Mouse (Mus musculus): ENCODE data around the gene Fermt1. TPM values are rescaled to one million over a fixed set of nuclear protein-coding genes. Genes with fewer than 3 reads are reported as not detected.

The Fermt1 gene
- polyA plus RNA-seq, 1 experiment from 2014 or later = 0.30 TPM

DNA sequence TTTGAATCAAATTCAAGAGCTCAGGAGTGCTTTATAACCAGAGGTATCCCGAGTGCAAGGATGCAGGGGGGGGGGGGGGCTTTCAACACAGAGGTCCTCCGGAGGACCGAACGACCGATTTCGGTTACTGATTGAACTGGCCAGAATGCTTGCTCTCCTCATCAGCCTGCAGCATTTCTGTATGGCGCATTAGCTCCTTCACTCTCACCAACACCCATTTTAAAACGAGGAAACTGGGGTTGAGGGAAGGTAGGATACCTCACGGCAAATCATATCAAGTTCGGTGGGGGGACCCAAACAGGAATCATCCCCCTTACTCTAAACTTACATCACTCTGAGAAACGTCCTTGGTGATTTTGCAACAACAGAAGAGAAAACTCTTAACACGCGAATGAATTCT is 1.7 kb downstream of the Fermt1 start:
- no peak overlapping the region for H3K9ac ChIP-seq
- H3K4me1 ChIP-seq (replicated peaks) = peaks cover 14% of the 10 kb centered on the region
- 30% methylated on average over 13 of the region's 13 CpGs for WGBS
- H3K27me3 ChIP-seq = peaks cover 59% of the 10 kb centered on the region
- no peak overlapping the region for H3K27ac ChIP-seq
- H3K9me3 ChIP-seq (replicated peaks) = no peaks in the 10 kb centered on the region
- ATAC-seq (replicated peaks; ENCODE audit: insufficient number of reproducible peaks, insufficient read depth, low FRiP score, low read depth) = no peak
- no peak overlapping the region for H3K4me3 ChIP-seq
- no peaks in the 10 kb centered on the region for H3K36me3 ChIP-seq
- H3K4me2 ChIP-seq = no peak overlapping the region

GRCm38 (mm10) chr2:132943596-132943995 is 2.1 kb downstream of the Fermt1 start:
- Histone ChIP-seq H3K4me3 (no peak overlapping the region), H3K27ac (no peak overlapping the region), H3K4me1 (replicated peaks) (peaks cover 14% of the 10 kb centered on the region), H3K27me3 (peaks cover 58% of the 10 kb centered on the region), H3K4me2 (no peak overlapping the region), H3K9ac (no peak overlapping the region), H3K9me3 (replicated peaks) (no peaks in the 10 kb centered on the region), H3K36me3 (no peaks in the 10 kb centered on the region)
- 42% methylated on average over 9 of the region's 9 CpGs for WGBS
- ATAC-seq (replicated peaks; ENCODE audit: insufficient number of reproducible peaks, insufficient read depth, low FRiP score, low read depth) = no peak

- 75% methylated on average over 14 of the region's 14 CpGs for WGBS
- no peaks in the 10 kb centered on the region for H3K36me3 ChIP-seq
- H3K9me3 ChIP-seq (replicated peaks) = no peaks in the 10 kb centered on the region
- H3K27ac ChIP-seq = no peak overlapping the region
- no peak overlapping the region for H3K4me2 ChIP-seq
- ATAC-seq (replicated peaks; ENCODE audit: insufficient number of reproducible peaks, insufficient read depth, low FRiP score, low read depth) = no peak
- peaks cover 18% of the 10 kb centered on the region for H3K27me3 ChIP-seq
- H3K9ac ChIP-seq = no peak overlapping the region
- H3K4me1 ChIP-seq (replicated peaks) = no peaks in the 10 kb centered on the region
- no peak overlapping the region for H3K4me3 ChIP-seq
Observed at GRCm38 (mm10) chr2:132939056-132939455, 6.7 kb downstream of the Fermt1 start.

GRCm38 (mm10) chr2:132936176-132936575 is 9.5 kb downstream of the Fermt1 start:
- no peak overlapping the region for H3K9ac ChIP-seq
- 0 out of 2 replicates have a peak, but pooled peaks cover 5% of the 10 kb centered on the region for H3K27me3 ChIP-seq
- no peaks in the 10 kb centered on the region for H3K4me1 ChIP-seq (replicated peaks)
- H3K9me3 ChIP-seq (replicated peaks) = no peaks in the 10 kb centered on the region
- no peak for ATAC-seq (replicated peaks; ENCODE audit: insufficient number of reproducible peaks, insufficient read depth, low FRiP score, low read depth)
- no peak overlapping the region for H3K27ac ChIP-seq
- H3K36me3 ChIP-seq = no peaks in the 10 kb centered on the region
- WGBS = 73% methylated on average over 4 of the region's 4 CpGs
- H3K4me3 ChIP-seq = no peak overlapping the region
- no peak overlapping the region for H3K4me2 ChIP-seq

DNA sequence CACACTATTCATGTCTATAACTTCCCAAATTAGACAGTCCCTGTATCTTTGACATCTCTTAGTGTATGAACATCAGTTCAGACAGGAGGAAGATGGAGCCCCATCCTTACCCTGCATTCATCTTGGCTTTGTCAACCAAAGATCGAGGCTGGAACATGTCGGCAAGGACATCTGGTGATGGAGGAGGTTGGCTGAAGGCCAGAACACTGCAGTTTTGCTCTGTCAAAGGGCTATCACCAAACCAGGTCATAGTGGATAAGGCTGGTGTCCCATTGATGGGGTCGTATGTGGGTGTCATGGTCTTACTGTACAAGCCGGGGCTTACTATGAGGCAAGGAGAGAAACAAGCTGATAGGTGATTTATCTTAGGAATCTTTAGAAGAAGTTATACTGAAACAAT is 11.0 kb downstream of the Fermt1 start:
- Histone ChIP-seq H3K27ac (no peak overlapping the region), H3K36me3 (no peaks in the 10 kb centered on the region), H3K4me1 (replicated peaks) (no peaks in the 10 kb centered on the region), H3K9me3 (replicated peaks) (no peaks in the 10 kb centered on the region), H3K4me3 (no peak overlapping the region), H3K9ac (no peak overlapping the region), H3K27me3 (no peaks in the 10 kb centered on the region), H3K4me2 (no peak overlapping the region)
- WGBS = 71% methylated on average over 4 of the region's 4 CpGs
- ATAC-seq (replicated peaks; ENCODE audit: insufficient number of reproducible peaks, insufficient read depth, low FRiP score, low read depth) = no peak

DNA sequence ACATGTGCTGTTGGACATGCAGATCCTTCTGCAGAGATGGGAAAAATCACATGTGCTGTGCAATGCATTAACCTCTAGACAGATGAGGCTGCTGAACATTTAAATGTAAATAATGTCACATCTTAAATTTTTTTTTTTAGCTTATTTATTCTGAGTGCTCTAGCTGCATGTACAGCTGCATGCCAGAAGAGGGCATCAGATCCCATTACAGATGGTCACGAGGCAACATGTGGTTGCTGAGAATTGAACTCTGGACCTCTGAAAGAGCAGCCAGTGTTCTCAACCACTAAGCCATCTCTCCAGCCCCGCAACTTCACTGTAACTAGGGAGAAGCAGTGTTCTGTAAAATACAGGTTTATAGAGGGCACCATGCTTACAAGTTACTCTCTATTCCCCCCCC is 11.6 kb downstream of the Fermt1 start:
- Histone ChIP-seq H3K4me1 (replicated peaks) (no peaks in the 10 kb centered on the region), H3K9ac (no peak overlapping the region), H3K27ac (no peak overlapping the region), H3K4me3 (no peak overlapping the region), H3K36me3 (no peaks in the 10 kb centered on the region), H3K9me3 (replicated peaks) (no peaks in the 10 kb centered on the region), H3K4me2 (no peak overlapping the region), H3K27me3 (no peaks in the 10 kb centered on the region)
- 76% methylated on average over 2 of the region's 2 CpGs for WGBS
- ATAC-seq (replicated peaks; ENCODE audit: insufficient number of reproducible peaks, insufficient read depth, low FRiP score, low read depth) = no peak

DNA sequence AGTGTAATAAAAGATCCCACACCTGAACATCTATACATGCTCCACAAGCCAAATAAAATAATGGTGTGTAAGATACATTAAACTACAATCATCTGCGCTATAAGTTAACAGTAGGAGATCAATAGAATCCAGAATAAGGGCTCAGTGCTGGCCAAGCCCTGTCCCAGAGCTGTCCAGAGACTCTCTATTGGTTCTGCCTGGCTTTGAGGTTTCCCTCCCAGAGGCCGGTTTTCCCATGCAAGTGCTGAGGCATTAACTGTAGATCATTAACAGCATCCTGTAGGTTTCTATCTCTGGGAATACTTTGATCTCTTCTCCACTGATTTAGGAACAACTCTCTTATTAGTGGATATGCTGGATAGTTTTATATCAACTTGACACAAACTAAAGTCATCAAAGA is 16.7 kb downstream of the Fermt1 start:
- no peak overlapping the region for H3K4me3 ChIP-seq
- no peaks in the 10 kb centered on the region for H3K4me1 ChIP-seq (replicated peaks)
- no peaks in the 10 kb centered on the region for H3K36me3 ChIP-seq
- H3K9ac ChIP-seq = no peak overlapping the region
- 78% methylated on average over 2 of the region's 2 CpGs for WGBS
- no peaks in the 10 kb centered on the region for H3K9me3 ChIP-seq (replicated peaks)
- H3K27me3 ChIP-seq = no peaks in the 10 kb centered on the region
- no peak overlapping the region for H3K4me2 ChIP-seq
- H3K27ac ChIP-seq = no peak overlapping the region
- no peak for ATAC-seq (replicated peaks; ENCODE audit: insufficient number of reproducible peaks, insufficient read depth, low FRiP score, low read depth)

DNA sequence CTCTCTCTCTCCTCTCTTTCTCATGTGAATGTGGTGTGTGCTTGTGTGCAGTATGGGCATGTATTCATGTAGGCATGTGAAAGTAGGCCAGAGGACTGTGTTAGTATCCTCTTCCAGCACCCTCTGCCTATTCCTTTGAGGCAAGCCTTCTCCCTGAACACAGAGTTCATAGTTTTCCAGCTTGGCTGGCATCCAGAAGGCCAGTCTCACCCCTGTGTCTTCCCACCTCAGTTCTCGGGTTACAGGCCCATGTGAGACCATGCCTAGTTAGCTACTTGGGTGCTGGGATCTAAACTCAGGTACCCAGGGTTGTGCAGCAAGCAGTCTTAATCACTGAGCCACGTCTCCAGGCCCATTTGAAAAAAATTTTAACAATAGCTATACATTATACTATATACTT is 17.8 kb downstream of the Fermt1 start:
- Histone ChIP-seq H3K27me3 (no peaks in the 10 kb centered on the region), H3K4me3 (no peak overlapping the region), H3K4me2 (no peak overlapping the region), H3K27ac (no peak overlapping the region), H3K36me3 (no peaks in the 10 kb centered on the region), H3K9me3 (replicated peaks) (no peaks in the 10 kb centered on the region), H3K4me1 (replicated peaks) (no peaks in the 10 kb centered on the region), H3K9ac (no peak overlapping the region)
- no peak for ATAC-seq (replicated peaks; ENCODE audit: insufficient number of reproducible peaks, insufficient read depth, low FRiP score, low read depth)
- 39% methylated on average over 2 of the region's 2 CpGs for WGBS

GRCm38 (mm10) chr2:132927298-132927697 is 18.4 kb downstream of the Fermt1 start:
- Histone ChIP-seq H3K9me3 (replicated peaks) (no peaks in the 10 kb centered on the region), H3K4me2 (no peak overlapping the region), H3K4me3 (no peak overlapping the region), H3K36me3 (no peaks in the 10 kb centered on the region), H3K9ac (no peak overlapping the region), H3K27me3 (no peaks in the 10 kb centered on the region), H3K27ac (no peak overlapping the region), H3K4me1 (replicated peaks) (no peaks in the 10 kb centered on the region)
- ATAC-seq (replicated peaks; ENCODE audit: insufficient number of reproducible peaks, insufficient read depth, low FRiP score, low read depth) = no peak
- WGBS = 67% methylated on average over 2 of the region's 2 CpGs

DNA sequence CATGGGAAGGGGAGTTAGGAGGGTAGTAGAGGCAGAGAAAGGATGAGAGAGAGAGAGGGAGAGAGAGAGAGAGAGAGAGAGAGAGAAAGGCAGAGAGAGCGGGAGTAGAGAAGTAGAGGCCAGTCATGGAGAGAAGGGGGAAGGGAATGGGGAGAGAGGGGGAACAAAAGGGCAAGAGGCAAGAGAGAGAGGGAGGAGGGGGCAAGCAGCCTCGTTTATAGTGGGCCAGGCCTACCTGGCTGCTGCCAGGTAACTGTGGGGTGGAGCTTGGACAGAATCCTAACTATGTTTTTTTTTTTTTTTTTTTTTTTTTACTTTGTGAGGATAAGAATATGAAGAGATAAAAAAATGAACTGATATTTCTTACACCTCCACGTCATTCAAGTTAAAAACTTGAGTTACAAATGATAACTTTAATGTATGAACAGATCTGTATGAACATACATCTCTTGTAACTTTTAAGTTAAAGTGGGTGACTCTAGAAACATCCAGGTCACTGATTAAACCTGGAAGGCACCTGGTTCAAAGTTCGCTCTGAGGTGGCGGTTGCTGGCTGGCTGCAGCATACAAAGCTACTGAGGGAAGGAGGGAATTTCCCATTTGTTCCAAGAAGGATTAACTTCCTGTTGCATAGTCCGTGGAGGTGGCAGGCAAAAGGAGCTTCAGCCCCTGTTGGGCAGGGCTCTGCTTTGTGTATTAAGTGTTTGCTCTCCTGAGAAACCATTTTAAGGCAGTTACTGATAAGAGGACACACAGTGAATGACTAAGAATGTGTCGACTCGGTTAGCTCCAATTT is 22.2 kb downstream of the Fermt1 start:
- H3K9me3 ChIP-seq (replicated peaks) = no peaks in the 10 kb centered on the region
- no peak overlapping the region for H3K4me3 ChIP-seq
- WGBS = 42% methylated on average over 8 of the region's 8 CpGs
- no peak for ATAC-seq (replicated peaks; ENCODE audit: insufficient number of reproducible peaks, insufficient read depth, low FRiP score, low read depth)
- H3K27ac ChIP-seq = no peak overlapping the region
- no peak overlapping the region for H3K9ac ChIP-seq
- H3K4me2 ChIP-seq = no peak overlapping the region
- H3K36me3 ChIP-seq = no peaks in the 10 kb centered on the region
- H3K27me3 ChIP-seq = no peaks in the 10 kb centered on the region
- H3K4me1 ChIP-seq (replicated peaks) = no peaks in the 10 kb centered on the region

DNA sequence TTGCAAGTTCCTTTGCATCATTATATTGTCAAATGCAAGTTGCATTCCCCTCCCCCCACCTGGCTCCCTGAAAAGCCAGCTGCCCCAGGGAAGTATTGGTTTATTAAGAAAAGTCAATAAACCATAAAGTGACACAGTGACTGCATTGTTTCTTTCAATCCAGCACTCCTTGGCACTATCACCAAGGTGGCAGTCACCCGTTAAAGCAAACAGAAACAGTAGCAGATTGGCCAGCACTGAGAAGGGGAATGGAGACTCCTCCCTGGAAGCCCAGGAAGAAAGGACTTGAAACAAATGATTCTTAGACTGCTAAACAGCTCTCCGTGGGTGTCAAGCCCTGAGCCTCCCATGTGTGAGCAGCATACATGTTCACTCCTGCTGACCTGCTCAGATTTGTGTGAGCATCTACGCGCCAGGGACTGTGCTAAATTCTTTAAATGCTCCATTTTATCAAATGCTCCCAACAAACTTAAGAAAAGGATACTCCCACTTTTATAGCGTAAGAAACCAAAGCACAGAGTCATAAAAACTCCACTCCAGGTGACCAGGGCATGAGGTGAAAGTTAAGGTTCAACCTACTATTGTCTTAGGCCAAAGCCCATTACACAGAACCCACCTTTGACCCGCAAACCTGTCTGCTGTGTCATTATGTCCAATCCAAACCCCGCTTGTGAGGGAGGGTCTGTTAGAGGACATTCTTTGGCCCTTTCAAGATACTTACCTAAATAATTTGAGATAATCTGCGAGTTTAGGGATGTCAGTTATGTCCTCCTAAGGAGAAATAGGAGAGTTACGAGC is 23.4 kb downstream of the Fermt1 start:
- Histone ChIP-seq H3K4me1 (replicated peaks) (no peaks in the 10 kb centered on the region), H3K27me3 (no peaks in the 10 kb centered on the region), H3K4me2 (no peak overlapping the region), H3K9me3 (replicated peaks) (no peaks in the 10 kb centered on the region), H3K36me3 (no peaks in the 10 kb centered on the region), H3K27ac (no peak overlapping the region), H3K4me3 (no peak overlapping the region), H3K9ac (no peak overlapping the region)
- no peak for ATAC-seq (replicated peaks; ENCODE audit: insufficient number of reproducible peaks, insufficient read depth, low FRiP score, low read depth)
- WGBS = 71% methylated on average over 9 of the region's 9 CpGs

DNA sequence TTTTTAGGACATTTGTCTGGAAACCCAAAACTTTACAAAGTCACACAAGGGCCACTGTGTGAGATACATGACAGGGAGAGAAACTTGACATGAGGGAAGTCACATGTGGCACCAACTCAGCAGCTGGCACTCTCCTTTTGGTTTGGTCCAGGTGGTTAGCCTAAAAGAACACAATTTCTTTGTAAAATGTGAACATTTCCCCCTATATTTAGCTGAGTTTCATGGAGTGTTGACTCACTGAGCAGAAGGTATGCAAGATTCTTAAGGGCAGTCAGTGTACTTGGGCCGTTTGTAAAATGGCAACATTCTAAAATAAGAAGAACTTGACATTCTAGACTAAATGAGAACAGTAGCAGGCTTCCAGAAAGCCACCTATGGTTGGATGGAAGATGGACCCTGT is 30.9 kb downstream of the Fermt1 start:
- Histone ChIP-seq H3K4me3 (no peak overlapping the region), H3K4me1 (replicated peaks) (no peaks in the 10 kb centered on the region), H3K27ac (no peak overlapping the region), H3K4me2 (no peak overlapping the region), H3K27me3 (no peaks in the 10 kb centered on the region), H3K36me3 (no peaks in the 10 kb centered on the region), H3K9me3 (replicated peaks) (no peaks in the 10 kb centered on the region), H3K9ac (no peak overlapping the region)
- 69% methylated on average over 1 of the region's 1 CpGs for WGBS
- ATAC-seq (replicated peaks; ENCODE audit: insufficient number of reproducible peaks, insufficient read depth, low FRiP score, low read depth) = no peak
